Comparison of ENCODE assay signal across 25 mouse cellular contexts in genomic region chr10:34194957-34195356, GRCm38 (mm10). TPM values are rescaled to one million over a fixed set of nuclear protein-coding genes. Genes with fewer than 3 reads are reported as not detected.
A peak's percentile ranks its signal among the peaks of the same experiment; 100 is the strongest.
DNase-seq lines count a peak whose midpoint lies in the region; ATAC-seq lines count a peak whose summit lies in the region.
"Had no signal": no experiment of that assay in that cellular context is flagged by ENCODE, and none has a peak within 500 bp of the region (broad histone marks: within the 10 kb centered on the region; RNA-seq: fewer than 3 reads in every experiment).

No protein-coding gene starts in this region.

- H3K4me3 ChIP-seq in kidney, embryonic 15.5 days (replicated peaks), result no peak overlapping the region
- H3K4me3 ChIP-seq in lung, embryonic 15.5 days, result no peak overlapping the region
- H3K4me3 ChIP-seq in embryonic facial prominence, embryonic 14.5 days (ENCODE audit: low read depth, low read length), result no peak overlapping the region
- H3K4me3 ChIP-seq: forebrain, embryonic 10.5 days; forebrain, embryonic 15.5 days; hindbrain, embryonic 13.5 days; liver, embryonic 15.5 days had no signal

- 34% methylated on average over 2 of the region's 2 CpGs for WGBS in kidney, embryonic 15.5 days
- WGBS in lung, embryonic 15.5 days, result 29% methylated on average over 2 of the region's 2 CpGs
- 32% methylated on average over 2 of the region's 2 CpGs for WGBS in embryonic facial prominence, embryonic 14.5 days

- 0 out of 2 replicates have a peak, but pooled peaks have one; percentile 18 for ATAC-seq in kidney, embryonic 15.5 days (replicated peaks; ENCODE audit: low FRiP score)
- ATAC-seq in lung, embryonic 15.5 days (ENCODE audit: borderline replicate concordance, extremely low read depth, low FRiP score, low TSS enrichment), result peak; percentile 23; the same call in 1 of the 2 replicates
- ATAC-seq in embryonic facial prominence, embryonic 14.5 days (ENCODE audit: low read depth), result no peak
- ATAC-seq: activated CD4-positive, CD25-positive, alpha-beta regulatory T cell, adult 4 months; forebrain, embryonic 15.5 days; intestine, embryonic 16.5 days; midbrain, embryonic 16.5 days had no signal

- H3K4me1 ChIP-seq in kidney, embryonic 15.5 days, result peaks cover 17% of the 10 kb centered on the region
- peaks cover 18% of the 10 kb centered on the region for H3K4me1 ChIP-seq in lung, embryonic 15.5 days
- H3K4me1 ChIP-seq in embryonic facial prominence, embryonic 14.5 days (ENCODE audit: control insufficient read depth, insufficient read depth, low read length), result peaks cover 10% of the 10 kb centered on the region
- H3K4me1 ChIP-seq: forebrain, embryonic 15.5 days; hindbrain, embryonic 13.5 days had no signal

- no peak overlapping the region for H3K9ac ChIP-seq in kidney, embryonic 15.5 days
- H3K9ac ChIP-seq in lung, embryonic 15.5 days, result no peak overlapping the region
- H3K9ac ChIP-seq in embryonic facial prominence, embryonic 14.5 days (ENCODE audit: low read depth, low read length), result no peak overlapping the region
- H3K9ac ChIP-seq: forebrain, embryonic 15.5 days; hindbrain, embryonic 13.5 days; liver, embryonic 15.5 days had no signal

- DNase-seq in kidney, postnatal 25 days, result no peak
- no peak for DNase-seq in lung, postnatal 4 days
- peak; percentile 60 for DNase-seq in embryonic facial prominence, embryonic 14.5 days (ENCODE audit: low spot score)
- DNase-seq in thymus, postnatal 25 days, result no peak
- DNase-seq in cerebellum, postnatal 4 days (ENCODE audit: low spot score in 2 of 2), result no peak
- DNase-seq: adrenal gland, adult 8-10 months; cerebellum, adult 8-10 months; gastrocnemius, postnatal 25 days; heart, postnatal 4 days; kidney, adult 8-10 months; lung, postnatal 10 days; right cerebral cortex, postnatal 25 days; spleen, adult 18-20 months; thymus, postnatal 14 days had no signal

- 0 out of 2 replicates have a peak, but pooled peaks cover 1% of the 10 kb centered on the region for H3K9me3 ChIP-seq in kidney, embryonic 15.5 days (replicated peaks)
- no peaks in the 10 kb centered on the region for H3K9me3 ChIP-seq in lung, embryonic 15.5 days
- peaks cover 2% of the 10 kb centered on the region; the same call in 1 of the 2 replicates for H3K9me3 ChIP-seq in embryonic facial prominence, embryonic 14.5 days (ENCODE audit: control insufficient read depth, low read length)
- H3K9me3 ChIP-seq: forebrain, embryonic 10.5 days; forebrain, embryonic 15.5 days; hindbrain, embryonic 13.5 days; liver, embryonic 15.5 days had no signal

- H3K4me2 ChIP-seq in kidney, embryonic 15.5 days, result no peak overlapping the region
- no peak overlapping the region for H3K4me2 ChIP-seq in lung, embryonic 15.5 days
- no peak overlapping the region for H3K4me2 ChIP-seq in embryonic facial prominence, embryonic 14.5 days (ENCODE audit: low read depth, low read length)
- H3K4me2 ChIP-seq: forebrain, embryonic 15.5 days; hindbrain, embryonic 13.5 days; liver, embryonic 15.5 days; midbrain, embryonic 11.5 days had no signal

- H3K27ac ChIP-seq in kidney, embryonic 15.5 days, result no peak overlapping the region
- no peak overlapping the region for H3K27ac ChIP-seq in lung, embryonic 15.5 days
- H3K27ac ChIP-seq in embryonic facial prominence, embryonic 14.5 days (replicated peaks; ENCODE audit: low read depth, low read length), result peak overlapping the region; percentile 33; the same call in 1 of the 2 replicates
- H3K27ac ChIP-seq: forebrain, embryonic 10.5 days; forebrain, embryonic 15.5 days; hindbrain, embryonic 13.5 days; liver, embryonic 15.5 days had no signal

- H3K36me3 ChIP-seq in kidney, embryonic 15.5 days, result no peaks in the 10 kb centered on the region
- no peaks in the 10 kb centered on the region for H3K36me3 ChIP-seq in lung, embryonic 15.5 days
- H3K36me3 ChIP-seq in embryonic facial prominence, embryonic 14.5 days (ENCODE audit: control insufficient read depth, insufficient read depth, low read length), result peaks cover 2% of the 10 kb centered on the region; the same call in 1 of the 2 replicates
- H3K36me3 ChIP-seq: forebrain, embryonic 15.5 days; hindbrain, embryonic 13.5 days; liver, embryonic 15.5 days had no signal

- H3K27me3 ChIP-seq in kidney, embryonic 15.5 days, result no peaks in the 10 kb centered on the region
- no peaks in the 10 kb centered on the region for H3K27me3 ChIP-seq in lung, embryonic 15.5 days
- H3K27me3 ChIP-seq in embryonic facial prominence, embryonic 14.5 days (replicated peaks; ENCODE audit: control insufficient read depth, insufficient read depth, low read length), result no peaks in the 10 kb centered on the region
- H3K27me3 ChIP-seq: CH12.LX; forebrain, embryonic 15.5 days; hindbrain, embryonic 13.5 days; liver, embryonic 15.5 days had no signal

RNA-seq across cellular contexts. Expression of gene Dse, which starts 12.6 kb away (rescaled TPM):
- 22.2 and 23.5 TPM in 2 replicates for polyA plus RNA-seq in kidney, embryonic 15.5 days (2015; fragmentation: Nextera tagmentation; extraction: Ambion mirVana)
- polyA plus RNA-seq in lung, embryonic 15.5 days (2015; fragmentation: Nextera tagmentation; extraction: Ambion mirVana), result 29.0 and 31.2 TPM in 2 replicates
- polyA plus RNA-seq in embryonic facial prominence, embryonic 14.5 days (2014; fragmentation: Nextera tagmentation; extraction: Ambion mirVana), result 46.7 and 49.6 TPM in 2 replicates
